Mouse (Mus musculus) midbrain, postnatal 0 days (tissue): ENCODE measurements around the gene Ptrh2. TPM values are rescaled to one million over a fixed set of nuclear protein-coding genes. Genes with fewer than 3 reads are reported as not detected.

Source experiments
- ATAC-seq: fragments of 200-750 bp; cut with Nextera tagmentation; 2 replicates; pipeline ENCODE4 v1.8.0; 2017; ENCODE audit warnings: moderate number of reproducible peaks, mild to moderate bottlenecking, moderate TSS enrichment, moderate library complexity; ENCODE audit not compliant: low FRiP score
- DNase-seq: peaks from one replicate; pipeline ENCODE4 v3.0.0-alpha.2; 2015; ENCODE audit warnings: low spot score
- H3K27ac ChIP-seq: fragments of 300-500 bp; sonication (generic); 2 replicates; pipeline ENCODE4 v1.5.1; 2014; ENCODE audit warnings: low read depth, mild to moderate bottlenecking, low read length, mixed read lengths
- H3K27me3 ChIP-seq: fragments of 300-500 bp; sonication (generic); 2 replicates; pipeline ENCODE4 v1.6.1; 2014; ENCODE audit warnings: low read length, control low read depth, mixed read lengths; ENCODE audit not compliant: insufficient read depth
- H3K36me3 ChIP-seq: fragments of 300-500 bp; sonication (generic); 2 replicates; pipeline ENCODE4 v1.6.1; 2014; ENCODE audit warnings: low read length, control low read depth, mixed read lengths; ENCODE audit not compliant: insufficient read depth
- H3K4me1 ChIP-seq: fragments of 300-500 bp; sonication (generic); 2 replicates; pipeline ENCODE4 v1.6.1; 2014; ENCODE audit warnings: mild to moderate bottlenecking, control low read depth, antibody characterized with exemption, low read length, mixed read lengths; ENCODE audit not compliant: insufficient read depth
- H3K4me2 ChIP-seq: fragments of 300-500 bp; sonication (generic); 2 replicates; pipeline ENCODE4 v1.6.1; 2014; ENCODE audit warnings: low read depth, mild to moderate bottlenecking, low read length, mixed read lengths; ENCODE audit not compliant: poor library complexity, severe bottlenecking
- H3K4me3 ChIP-seq: fragments of 300-500 bp; sonication (generic); 2 replicates; pipeline ENCODE4 v1.5.1; 2014; ENCODE audit warnings: low read depth, mild to moderate bottlenecking, low read length, moderate library complexity
- H3K9ac ChIP-seq: fragments of 300-500 bp; sonication (generic); replicated peaks from 2 replicates; pipeline ENCODE4 v1.6.1; 2014; ENCODE audit warnings: mild to moderate bottlenecking, low read length, moderate library complexity, mixed read lengths; ENCODE audit not compliant: poor library complexity, severe bottlenecking
- H3K9me3 ChIP-seq: fragments of 300-500 bp; sonication (generic); 2 replicates; pipeline ENCODE4 v1.6.1; 2016; ENCODE audit warnings: low read length, control low read depth
- CTCF ChIP-seq: IDR thresholded peaks from 2 replicates; pipeline ENCODE4 v1.5.1; 2016; ENCODE audit warnings: antibody characterized with exemption, mild to moderate bottlenecking
- WGBS: fragments of 180-500 bp; shearing (Covaris S2); extraction: QIAGEN DNeasy Blood & Tissue Kit; methylation state at CpG from one replicate; pipeline ENCODE4 v1.1.7; 2014; 5-methylcytosine and 5-hydroxymethylcytosine counted together
- polyA plus RNA-seq: library from polyadenylated mRNA; unstranded; fragments of >200 nt; fragmentation: Nextera tagmentation; extraction: Ambion mirVana; gene quantifications from 2 replicates; pipeline ENCODE4 v1.2.1, GENCODE M21; 2015
- total RNA-seq: library from RNA; depleted of rRNA; stranded (reverse); fragments of >200 nt; gene quantifications from 2 replicates; pipeline ENCODE4 v1.2.3, GENCODE M21; 2014; rRNA removed

Gene Ptrh2
- total and polyA plus RNA-seq, 2 experiments from 2014 or later, result 14.8 to 22.5 TPM

DNA sequence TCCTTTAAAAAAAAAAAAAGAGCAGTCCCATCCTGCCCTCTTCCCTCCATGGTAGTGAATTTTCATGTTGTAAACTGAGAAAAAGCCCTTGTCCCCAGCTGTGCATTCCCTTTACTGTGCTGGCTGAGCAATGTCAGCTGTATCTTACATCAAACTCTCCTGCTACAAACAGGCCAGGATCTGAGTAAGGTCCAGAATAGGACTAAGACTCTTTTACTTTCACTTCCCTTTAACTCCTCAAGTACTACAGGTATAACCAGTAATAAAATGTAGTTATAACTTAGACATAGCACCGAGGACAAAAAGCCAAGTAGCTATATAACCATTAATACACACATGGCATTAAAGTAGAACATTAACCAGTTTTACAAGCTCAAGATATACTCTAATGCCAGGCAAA, 55.2 kb downstream of the Ptrh2 start:
- ATAC-seq, result no peak
- H3K9ac ChIP-seq, result no peak overlapping the region
- no peaks in the 10 kb centered on the region for H3K27me3 ChIP-seq
- 95% methylated on average over 1 of the region's 1 CpGs for WGBS
- DNase-seq, result no peak
- H3K4me2 ChIP-seq, result no peak overlapping the region
- TF ChIP-seq CTCF, result no peak
- H3K9me3 ChIP-seq, result no peaks in the 10 kb centered on the region
- no peak overlapping the region for H3K4me3 ChIP-seq
- no peaks in the 10 kb centered on the region for H3K4me1 ChIP-seq
- H3K36me3 ChIP-seq, result 0 out of 2 replicates have a peak, but pooled peaks cover 2% of the 10 kb centered on the region
- H3K27ac ChIP-seq, result no peak overlapping the region

- Histone ChIP-seq H3K27me3 (no peaks in the 10 kb centered on the region), H3K4me1 (no peaks in the 10 kb centered on the region), H3K9me3 (no peaks in the 10 kb centered on the region), H3K4me3 (no peak overlapping the region), H3K27ac (no peak overlapping the region), H3K9ac (no peak overlapping the region), H3K36me3 (0 out of 2 replicates have a peak, but pooled peaks cover 2% of the 10 kb centered on the region), H3K4me2 (no peak overlapping the region)
- 96% methylated on average over 2 of the region's 2 CpGs for WGBS
- ATAC-seq, result no peak
- DNase-seq, result no peak
- TF ChIP-seq CTCF, result no peak
Observed at GRCm38 (mm10) chr11:86739470-86739869, 55.7 kb downstream of the Ptrh2 start.

DNA sequence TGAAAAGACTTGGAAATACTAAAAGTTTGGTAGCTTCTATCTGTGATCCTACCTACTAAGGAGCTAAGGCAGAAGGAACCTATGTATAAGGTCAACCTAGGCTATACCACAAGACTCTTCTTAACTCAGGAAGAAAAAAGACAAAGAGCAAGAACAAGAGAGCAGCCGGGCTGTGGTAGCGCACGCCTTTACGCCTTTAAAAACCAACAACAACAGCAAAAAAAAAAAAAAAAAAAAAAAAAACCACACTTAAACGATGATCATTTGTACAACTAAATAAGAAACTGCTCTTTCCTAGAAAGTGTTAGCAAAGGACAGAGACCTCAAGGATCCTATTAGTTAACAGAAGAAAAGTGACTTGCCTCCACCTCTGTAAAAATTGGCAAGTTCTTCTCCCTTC, 57.7 kb downstream of the Ptrh2 start:
- TF ChIP-seq CTCF, result no peak
- DNase-seq (no peak), ATAC-seq (no peak)
- H3K4me2 ChIP-seq, result no peak overlapping the region
- 97% methylated on average over 5 of the region's 5 CpGs for WGBS
- no peaks in the 10 kb centered on the region for H3K27me3 ChIP-seq
- H3K36me3 ChIP-seq, result no peaks in the 10 kb centered on the region
- no peaks in the 10 kb centered on the region for H3K9me3 ChIP-seq
- no peak overlapping the region for H3K9ac ChIP-seq
- H3K4me1 ChIP-seq, result no peaks in the 10 kb centered on the region
- no peak overlapping the region for H3K27ac ChIP-seq
- H3K4me3 ChIP-seq, result no peak overlapping the region

Other genes with a start within 250 kb of the Ptrh2 start
- gene Rnft1, start 199.3 kb upstream of the Ptrh2 start, total RNA-seq, result 6.2 and 9.3 TPM in 2 replicates
- gene Rnft1, start 199.3 kb upstream of the Ptrh2 start, polyA plus RNA-seq, result 9.7 and 11.6 TPM in 2 replicates
- gene Rps6kb1, start 139.2 kb upstream of the Ptrh2 start, total RNA-seq, result 35.6 and 47.9 TPM in 2 replicates
- 53.7 and 59.6 TPM in 2 replicates for gene Rps6kb1, start 139.2 kb upstream of the Ptrh2 start, polyA plus RNA-seq
- gene Tubd1, start 139.0 kb upstream of the Ptrh2 start, total RNA-seq, result 1.7 and 2.7 TPM in 2 replicates
- 4.5 and 5.0 TPM in 2 replicates for gene Tubd1, start 139.0 kb upstream of the Ptrh2 start, polyA plus RNA-seq
- gene Vmp1, start 149 bp upstream of the Ptrh2 start, total RNA-seq, result 45.3 and 73.0 TPM in 2 replicates
- gene Vmp1, start 149 bp upstream of the Ptrh2 start, polyA plus RNA-seq, result 136 TPM in 2 replicates
- gene Cltc, start 73.6 kb downstream of the Ptrh2 start, total RNA-seq, result 440 and 500 TPM in 2 replicates
- 136 and 140 TPM in 2 replicates for gene Cltc, start 73.6 kb downstream of the Ptrh2 start, polyA plus RNA-seq
- gene Dhx40, start 123.8 kb downstream of the Ptrh2 start, total RNA-seq, result 14.9 and 18.2 TPM in 2 replicates
- 10.2 and 11.1 TPM in 2 replicates for gene Dhx40, start 123.8 kb downstream of the Ptrh2 start, polyA plus RNA-seq